Mouse (Mus musculus): ENCODE measurements around the gene Polr1d.

Polr1d gene

DNA sequence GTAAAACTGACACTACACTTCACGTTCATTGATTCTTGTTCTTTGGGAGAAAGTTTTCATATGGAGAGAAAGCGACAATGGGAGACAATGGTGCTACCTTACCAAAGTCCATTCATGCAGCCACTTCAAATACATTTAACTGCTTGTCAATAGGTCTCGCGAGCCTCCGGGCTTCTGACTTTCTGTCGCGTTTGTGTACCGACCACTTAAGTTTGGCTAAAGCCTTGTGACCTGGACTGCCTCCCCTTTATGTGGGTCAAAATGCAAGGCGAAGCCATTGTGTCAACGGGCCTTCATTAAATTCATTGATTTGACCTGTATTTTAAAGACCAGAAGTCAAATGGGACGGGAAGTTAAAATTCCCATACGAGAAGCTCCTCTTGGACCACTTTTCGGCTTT is 59.1 kb downstream of the Polr1d start:
- DNase-seq (ENCODE audit: low spot score in 2 of 2): no peak

DNA sequence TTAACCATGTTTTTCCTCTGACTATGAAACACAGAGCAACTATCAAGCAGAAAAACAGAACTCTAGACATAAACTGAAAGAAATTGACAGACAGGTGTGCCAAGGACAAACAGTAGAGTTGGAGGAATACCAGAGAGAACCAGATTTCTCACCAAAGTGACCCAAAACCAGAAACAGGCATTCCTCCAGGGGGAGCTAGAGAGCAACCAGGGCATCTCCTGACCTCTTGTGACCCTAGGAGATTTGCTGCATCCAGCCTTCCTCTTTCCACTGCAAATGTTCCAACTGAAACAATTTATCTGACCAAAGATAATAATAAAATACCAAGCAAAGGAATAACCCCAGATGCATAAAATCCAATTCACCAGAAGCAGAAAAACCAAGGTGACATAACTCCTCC is 70.5 kb downstream of the Polr1d start:
- peak in 1 of 2 experiments; percentile 23 for DNase-seq (ENCODE audit: low spot score in 2 of 2)

DNA sequence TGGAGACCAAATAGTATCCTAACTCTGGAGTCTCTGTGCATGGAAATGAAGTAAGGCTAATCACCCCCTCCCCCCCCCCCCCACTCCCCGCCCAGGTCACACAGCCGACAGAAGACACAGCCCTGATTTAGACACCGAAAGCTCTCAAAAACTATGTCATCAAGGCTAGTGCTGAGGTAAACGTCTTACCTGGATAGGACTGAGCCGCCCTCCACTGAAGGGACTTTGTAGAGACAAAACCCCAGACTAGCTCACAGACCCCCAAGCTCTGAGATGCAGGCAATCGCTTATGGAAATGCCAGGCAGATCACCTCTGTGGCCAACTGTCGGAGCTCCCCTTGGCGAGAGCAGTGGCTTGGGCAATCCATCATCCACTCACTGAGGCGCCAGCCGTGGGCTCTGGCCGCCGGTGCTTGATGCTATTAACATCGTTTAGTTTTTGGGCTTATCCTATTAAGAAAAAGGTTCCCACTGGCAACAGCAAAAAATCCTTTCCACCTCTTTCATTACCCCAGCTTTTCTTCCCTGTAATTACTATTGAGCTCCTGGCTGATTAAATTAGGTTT is 78.0 kb downstream of the Polr1d start:
- DNase-seq (ENCODE audit: low spot score in 2 of 2): no peak

DNA sequence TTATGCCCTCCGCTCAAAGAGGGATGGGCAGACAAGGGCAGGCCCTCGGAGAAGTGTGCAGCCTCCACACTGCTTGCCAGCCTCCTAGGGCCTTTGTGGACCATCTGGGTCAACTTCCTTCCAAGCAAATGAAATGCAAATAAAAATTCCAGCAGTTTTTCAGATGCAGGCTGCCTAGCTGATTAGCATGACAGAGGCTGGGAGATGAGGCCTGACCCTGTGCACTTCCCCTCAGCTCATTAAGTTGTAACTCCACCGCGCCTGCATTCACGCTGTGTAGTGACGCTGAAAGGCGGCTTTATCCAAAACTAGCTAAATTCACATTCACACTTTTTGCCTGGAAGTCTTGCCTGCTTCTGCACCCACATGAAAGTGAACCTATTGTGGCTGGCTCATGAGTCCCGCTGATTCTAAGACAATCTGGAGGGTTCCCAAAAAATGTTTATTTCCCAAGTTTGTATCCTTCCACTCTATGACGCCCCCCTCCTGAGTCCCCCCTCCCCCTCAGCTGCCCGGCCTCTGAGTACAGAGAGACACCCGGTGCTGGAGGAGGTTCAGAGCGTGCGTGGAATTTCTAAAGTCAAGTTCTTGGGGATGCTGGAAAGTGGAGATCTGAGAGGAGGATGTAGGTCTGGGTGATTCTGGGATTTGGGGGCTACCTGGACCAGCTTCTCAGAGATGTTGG is 78.7 kb downstream of the Polr1d start:
- no peak for DNase-seq (ENCODE audit: low spot score in 2 of 2)

DNA sequence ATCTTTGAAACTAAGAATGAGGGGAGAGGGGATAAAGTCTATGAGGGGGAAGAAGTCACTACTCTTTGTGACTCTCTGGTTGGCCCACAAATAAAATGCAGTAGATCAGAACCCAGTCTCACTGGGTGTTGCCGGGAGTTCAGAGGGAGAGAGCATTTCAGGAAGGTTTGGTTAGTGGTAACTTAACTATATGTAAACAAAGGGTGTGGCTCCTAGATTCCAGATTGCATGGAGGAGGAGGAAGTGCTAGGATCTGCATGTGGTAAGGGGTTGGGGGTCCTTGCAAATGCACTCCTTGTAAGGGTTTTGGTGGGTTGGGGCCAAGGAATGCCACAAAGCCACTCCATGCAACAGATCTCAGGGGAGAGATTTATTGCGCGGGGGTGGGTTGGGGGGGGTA is 79.5 kb downstream of the Polr1d start:
- DNase-seq (ENCODE audit: low spot score in 2 of 2): no peak

DNA sequence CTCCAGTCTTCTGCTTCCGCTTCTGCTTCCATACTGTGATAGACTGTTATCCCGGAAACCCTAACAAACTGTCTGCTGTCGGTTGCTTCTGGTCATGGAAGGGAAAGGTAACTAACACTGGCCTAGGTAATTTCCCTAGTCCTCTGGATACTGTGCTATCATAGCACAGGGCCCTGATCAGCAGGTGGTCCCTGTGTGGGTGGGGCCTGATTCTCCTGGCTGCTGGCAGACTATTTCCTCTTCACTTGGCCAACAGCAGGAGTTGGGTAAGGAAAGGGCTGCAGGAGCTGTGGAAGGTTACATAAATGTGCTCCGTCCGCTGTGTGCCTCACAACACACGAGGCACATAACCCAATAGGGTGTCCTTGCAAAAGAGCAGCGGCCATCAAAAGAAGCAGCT is 80.6 kb downstream of the Polr1d start:
- DNase-seq (ENCODE audit: low spot score in 2 of 2): no peak

DNA sequence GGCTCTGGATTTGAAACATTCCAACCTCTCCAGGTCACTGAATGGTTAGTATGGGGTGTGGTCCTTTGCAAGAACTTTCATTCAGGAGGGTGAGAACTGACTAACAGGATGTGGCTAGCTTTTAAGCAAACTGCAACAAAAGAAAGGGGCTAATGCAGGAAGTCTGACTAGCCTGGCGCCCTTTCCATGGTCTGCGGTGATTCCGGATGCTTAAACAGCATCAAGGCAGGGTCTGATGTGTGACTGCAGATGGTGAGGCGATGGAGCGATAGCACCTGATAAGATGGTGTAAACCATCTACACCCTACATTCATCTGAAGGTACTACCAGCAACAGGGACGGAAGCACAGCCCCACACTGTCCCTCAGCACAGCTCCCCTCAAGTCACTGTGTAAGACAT is 82.5 kb downstream of the Polr1d start:
- no peak for DNase-seq (ENCODE audit: low spot score in 2 of 2)

DNA sequence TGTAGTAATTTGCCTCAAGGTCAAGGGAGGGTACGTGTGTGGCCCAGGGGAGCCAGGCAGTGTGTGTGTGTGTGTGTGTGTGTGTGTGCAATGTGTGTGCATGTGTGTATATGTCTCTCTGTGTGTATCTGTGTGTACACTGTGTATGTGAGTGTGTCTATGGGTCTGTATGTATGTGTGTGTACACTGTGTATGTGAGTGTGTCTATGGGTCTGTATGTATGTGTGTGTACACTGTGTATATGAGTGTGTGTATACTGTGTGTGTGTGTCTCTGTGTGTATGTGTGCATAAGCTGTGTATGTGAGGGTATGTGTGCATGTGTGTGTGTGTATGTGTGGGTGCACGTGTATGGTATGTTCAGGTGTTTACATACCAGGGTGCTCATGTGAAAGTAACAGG is 82.9 kb downstream of the Polr1d start:
- no peak for DNase-seq (ENCODE audit: low spot score in 2 of 2)
